Mouse (Mus musculus): ENCODE data around the gene Stoml2. TPM values are rescaled to one million over a fixed set of nuclear protein-coding genes. Genes with fewer than 3 reads are reported as not detected.

Stoml2 gene
- polyA plus RNA-seq, 1 experiment from 2014 or later = 222 TPM

- Histone ChIP-seq H3K27me3 (ENCODE audit: control insufficient read depth, insufficient read depth, low read length) (no peaks in the 10 kb centered on the region), H3K4me3 (replicated peaks; ENCODE audit: low read depth, low read length) (no peak overlapping the region), H3K4me2 (ENCODE audit: low read length) (peak overlapping the region; percentile 85), H3K36me3 (ENCODE audit: control insufficient read depth, insufficient read depth, low read length) (peaks cover 11% of the 10 kb centered on the region), H3K9me3 (ENCODE audit: control insufficient read depth, low read length) (no peaks in the 10 kb centered on the region), H3K9ac (replicated peaks; ENCODE audit: low read length) (peak overlapping the region; percentile 18; the same call in 1 of the 2 replicates), H3K27ac (replicated peaks; ENCODE audit: low read depth, low read length) (peak overlapping the region; percentile 78), H3K4me1 (ENCODE audit: control insufficient read depth, insufficient read depth, low read length) (peaks cover 53% of the 10 kb centered on the region)
- DNase-seq (no peak), ATAC-seq (ENCODE audit: low FRiP score, low TSS enrichment) (no peak)
- WGBS = 51% methylated on average over 9 of the region's 9 CpGs
Observed at GRCm38 (mm10) chr4:43040881-43041547, 9.5 kb upstream of the Stoml2 start.

- Histone ChIP-seq H3K36me3 (ENCODE audit: control insufficient read depth, insufficient read depth, low read length) (peaks cover 20% of the 10 kb centered on the region), H3K27ac (replicated peaks; ENCODE audit: low read depth, low read length) (peak overlapping the region; percentile 78), H3K27me3 (ENCODE audit: control insufficient read depth, insufficient read depth, low read length) (no peaks in the 10 kb centered on the region), H3K9ac (replicated peaks; ENCODE audit: low read length) (peak overlapping the region; percentile 77), H3K4me1 (ENCODE audit: control insufficient read depth, insufficient read depth, low read length) (peaks cover 53% of the 10 kb centered on the region), H3K9me3 (ENCODE audit: control insufficient read depth, low read length) (no peaks in the 10 kb centered on the region), H3K4me3 (replicated peaks; ENCODE audit: low read depth, low read length) (peak overlapping the region; percentile 61), H3K4me2 (ENCODE audit: low read length) (peak overlapping the region; percentile 85)
- WGBS = 0% methylated on average over 25 of the region's 25 CpGs
- peak; percentile 95 for ATAC-seq (ENCODE audit: low FRiP score, low TSS enrichment)
- peak; percentile 97 for DNase-seq
Observed at GRCm38 (mm10) chr4:43040114-43040572, 8.6 kb upstream of the Stoml2 start.

- peak; percentile 8 for DNase-seq
- Histone ChIP-seq H3K4me3 (replicated peaks; ENCODE audit: low read depth, low read length) (peak overlapping the region; percentile 61), H3K9me3 (ENCODE audit: control insufficient read depth, low read length) (no peaks in the 10 kb centered on the region), H3K4me1 (ENCODE audit: control insufficient read depth, insufficient read depth, low read length) (peaks cover 49% of the 10 kb centered on the region), H3K9ac (replicated peaks; ENCODE audit: low read length) (peak overlapping the region; percentile 77), H3K4me2 (ENCODE audit: low read length) (peak overlapping the region; percentile 85), H3K27me3 (ENCODE audit: control insufficient read depth, insufficient read depth, low read length) (no peaks in the 10 kb centered on the region), H3K27ac (replicated peaks; ENCODE audit: low read depth, low read length) (peak overlapping the region; percentile 78), H3K36me3 (ENCODE audit: control insufficient read depth, insufficient read depth, low read length) (peaks cover 25% of the 10 kb centered on the region)
- no peak; the same call in 1 of the 2 replicates for ATAC-seq (ENCODE audit: low FRiP score, low TSS enrichment)
- WGBS = under 1% methylated on average over 11 of the region's 11 CpGs
Observed at GRCm38 (mm10) chr4:43039609-43040008, 8.1 kb upstream of the Stoml2 start.

GRCm38 (mm10) chr4:43038567-43039495 lies 7.3 kb upstream of the Stoml2 start:
- DNase-seq = peak; percentile 45
- no peaks in the 10 kb centered on the region for H3K9me3 ChIP-seq (ENCODE audit: control insufficient read depth, low read length)
- no peaks in the 10 kb centered on the region for H3K27me3 ChIP-seq (ENCODE audit: control insufficient read depth, insufficient read depth, low read length)
- H3K9ac ChIP-seq (replicated peaks; ENCODE audit: low read length) = peak overlapping the region; percentile 77
- H3K27ac ChIP-seq (replicated peaks; ENCODE audit: low read depth, low read length) = peak overlapping the region; percentile 78; the same call in 1 of the 2 replicates
- peak overlapping the region; percentile 85 for H3K4me2 ChIP-seq (ENCODE audit: low read length)
- H3K36me3 ChIP-seq (ENCODE audit: control insufficient read depth, insufficient read depth, low read length) = peaks cover 33% of the 10 kb centered on the region
- peaks cover 41% of the 10 kb centered on the region for H3K4me1 ChIP-seq (ENCODE audit: control insufficient read depth, insufficient read depth, low read length)
- ATAC-seq (ENCODE audit: low FRiP score, low TSS enrichment) = no peak
- WGBS = 60% methylated on average over 15 of the region's 15 CpGs
- peak overlapping the region; percentile 61 for H3K4me3 ChIP-seq (replicated peaks; ENCODE audit: low read depth, low read length)

GRCm38 (mm10) chr4:43037860-43038566 lies 6.5 kb upstream of the Stoml2 start:
- Histone ChIP-seq H3K9me3 (ENCODE audit: control insufficient read depth, low read length) (no peaks in the 10 kb centered on the region), H3K36me3 (ENCODE audit: control insufficient read depth, insufficient read depth, low read length) (peaks cover 41% of the 10 kb centered on the region), H3K9ac (replicated peaks; ENCODE audit: low read length) (no peak overlapping the region), H3K27ac (replicated peaks; ENCODE audit: low read depth, low read length) (no peak overlapping the region), H3K4me1 (ENCODE audit: control insufficient read depth, insufficient read depth, low read length) (peaks cover 33% of the 10 kb centered on the region), H3K27me3 (ENCODE audit: control insufficient read depth, insufficient read depth, low read length) (no peaks in the 10 kb centered on the region), H3K4me3 (replicated peaks; ENCODE audit: low read depth, low read length) (no peak overlapping the region), H3K4me2 (ENCODE audit: low read length) (peak overlapping the region; percentile 85)
- 76% methylated on average over 4 of the region's 4 CpGs for WGBS
- DNase-seq (no peak), ATAC-seq (ENCODE audit: low FRiP score, low TSS enrichment) (no peak)

GRCm38 (mm10) chr4:43036356-43036755 lies 4.8 kb upstream of the Stoml2 start:
- Histone ChIP-seq H3K9ac (replicated peaks; ENCODE audit: low read length) (no peak overlapping the region), H3K4me3 (replicated peaks; ENCODE audit: low read depth, low read length) (no peak overlapping the region), H3K36me3 (ENCODE audit: control insufficient read depth, insufficient read depth, low read length) (peaks cover 46% of the 10 kb centered on the region), H3K4me1 (ENCODE audit: control insufficient read depth, insufficient read depth, low read length) (peaks cover 46% of the 10 kb centered on the region), H3K9me3 (ENCODE audit: control insufficient read depth, low read length) (no peaks in the 10 kb centered on the region), H3K4me2 (ENCODE audit: low read length) (no peak overlapping the region), H3K27ac (replicated peaks; ENCODE audit: low read depth, low read length) (no peak overlapping the region), H3K27me3 (ENCODE audit: control insufficient read depth, insufficient read depth, low read length) (no peaks in the 10 kb centered on the region)
- 91% methylated on average over 10 of the region's 10 CpGs for WGBS
- ATAC-seq (ENCODE audit: low FRiP score, low TSS enrichment) = no peak
- DNase-seq = no peak

GRCm38 (mm10) chr4:43035851-43036250 lies 4.3 kb upstream of the Stoml2 start:
- H3K4me3 ChIP-seq (replicated peaks; ENCODE audit: low read depth, low read length) = no peak overlapping the region
- H3K4me1 ChIP-seq (ENCODE audit: control insufficient read depth, insufficient read depth, low read length) = peaks cover 44% of the 10 kb centered on the region
- 93% methylated on average over 6 of the region's 6 CpGs for WGBS
- ATAC-seq (ENCODE audit: low FRiP score, low TSS enrichment) (no peak), DNase-seq (no peak)
- H3K4me2 ChIP-seq (ENCODE audit: low read length) = no peak overlapping the region
- H3K9ac ChIP-seq (replicated peaks; ENCODE audit: low read length) = no peak overlapping the region
- peaks cover 46% of the 10 kb centered on the region for H3K36me3 ChIP-seq (ENCODE audit: control insufficient read depth, insufficient read depth, low read length)
- no peaks in the 10 kb centered on the region for H3K27me3 ChIP-seq (ENCODE audit: control insufficient read depth, insufficient read depth, low read length)
- H3K9me3 ChIP-seq (ENCODE audit: control insufficient read depth, low read length) = no peaks in the 10 kb centered on the region
- no peak overlapping the region for H3K27ac ChIP-seq (replicated peaks; ENCODE audit: low read depth, low read length)

- Histone ChIP-seq H3K9ac (replicated peaks; ENCODE audit: low read length) (no peak overlapping the region), H3K4me3 (replicated peaks; ENCODE audit: low read depth, low read length) (no peak overlapping the region), H3K27me3 (ENCODE audit: control insufficient read depth, insufficient read depth, low read length) (no peaks in the 10 kb centered on the region), H3K4me1 (ENCODE audit: control insufficient read depth, insufficient read depth, low read length) (peaks cover 37% of the 10 kb centered on the region), H3K27ac (replicated peaks; ENCODE audit: low read depth, low read length) (peak overlapping the region; percentile 20; the same call in 1 of the 2 replicates), H3K36me3 (ENCODE audit: control insufficient read depth, insufficient read depth, low read length) (peaks cover 57% of the 10 kb centered on the region), H3K4me2 (ENCODE audit: low read length) (no peak overlapping the region), H3K9me3 (ENCODE audit: control insufficient read depth, low read length) (no peaks in the 10 kb centered on the region)
- WGBS = 87% methylated on average over 14 of the region's 14 CpGs
- DNase-seq (no peak), ATAC-seq (ENCODE audit: low FRiP score, low TSS enrichment) (no peak)
Observed at GRCm38 (mm10) chr4:43033481-43033880, 2.0 kb upstream of the Stoml2 start.
